Mouse (Mus musculus) stomach, embryonic 16.5 days (tissue): Measurements from ENCODE around the gene Mgat4c. TPM values are rescaled to one million over a fixed set of nuclear protein-coding genes. Genes with fewer than 3 reads are reported as not detected.

Source experiments
- ATAC-seq: fragments of 200-750 bp; cut with Nextera tagmentation; 2 replicates; pipeline ENCODE4 v1.8.0; 2017; ENCODE audit warnings: moderate number of reproducible peaks, moderate TSS enrichment; ENCODE audit not compliant: insufficient read depth, low FRiP score
- H3K27ac ChIP-seq: fragments of 300-500 bp; sonication (generic); 2 replicates; pipeline ENCODE4 v1.5.1; 2014; ENCODE audit warnings: low read length
- H3K27me3 ChIP-seq: fragments of 300-500 bp; sonication (generic); 2 replicates; pipeline ENCODE4 v1.6.1; 2014; ENCODE audit warnings: low read length, control low read depth, mixed read lengths; ENCODE audit not compliant: control insufficient read depth, insufficient read depth
- H3K36me3 ChIP-seq: fragments of 300-500 bp; sonication (generic); 2 replicates; pipeline ENCODE4 v1.6.1; 2014; ENCODE audit warnings: low read length; ENCODE audit not compliant: control insufficient read depth, insufficient read depth
- H3K4me1 ChIP-seq: fragments of 300-500 bp; sonication (generic); 2 replicates; pipeline ENCODE4 v1.6.1; 2014; ENCODE audit warnings: low read length, control low read depth, mixed read lengths; ENCODE audit not compliant: control insufficient read depth, insufficient read depth
- H3K4me2 ChIP-seq: fragments of 300-500 bp; sonication (generic); 2 replicates; pipeline ENCODE4 v1.6.1; 2014; ENCODE audit warnings: low read depth, low read length, mixed read lengths
- H3K4me3 ChIP-seq: fragments of 300-500 bp; sonication (generic); replicated peaks from 2 replicates; pipeline ENCODE4 v1.5.1; 2014; ENCODE audit warnings: mild to moderate bottlenecking, low read length
- H3K9ac ChIP-seq: fragments of 300-500 bp; sonication (generic); 2 replicates; pipeline ENCODE4 v1.6.1; 2014; ENCODE audit warnings: low read length
- H3K9me3 ChIP-seq: fragments of 300-500 bp; sonication (generic); replicated peaks from 2 replicates; pipeline ENCODE4 v1.6.1; 2016; ENCODE audit warnings: low read length, control low read depth; ENCODE audit not compliant: control insufficient read depth
- WGBS: fragments of 180-500 bp; shearing (Covaris S2); extraction: QIAGEN DNeasy Blood & Tissue Kit; methylation state at CpG from one replicate; pipeline ENCODE4 v1.1.7; 2014; 5-methylcytosine and 5-hydroxymethylcytosine counted together
- polyA plus RNA-seq: library from polyadenylated mRNA; unstranded; fragments of >200 nt; fragmentation: Nextera tagmentation; extraction: Ambion mirVana; gene quantifications from 2 replicates; pipeline ENCODE4 v1.2.1, GENCODE M21; 2015

The Mgat4c gene
- polyA plus RNA-seq, 1 experiment from 2014 or later: 3.0 TPM

- H3K4me1 ChIP-seq: no peaks in the 10 kb centered on the region
- no peak overlapping the region for H3K4me3 ChIP-seq
- H3K4me2 ChIP-seq: no peak overlapping the region
- no peak overlapping the region for H3K27ac ChIP-seq
- H3K36me3 ChIP-seq: no peaks in the 10 kb centered on the region
- no peaks in the 10 kb centered on the region for H3K9me3 ChIP-seq
- no peaks in the 10 kb centered on the region for H3K27me3 ChIP-seq
- WGBS: 75% methylated on average over 1 of the region's 1 CpGs
- no peak for ATAC-seq
- H3K9ac ChIP-seq: no peak overlapping the region
Measured at GRCm38 (mm10) chr10:102191646-102192045, 510.4 kb downstream of the Mgat4c start.

- Histone ChIP-seq H3K9me3 (no peaks in the 10 kb centered on the region), H3K27ac (no peak overlapping the region), H3K4me3 (no peak overlapping the region), H3K4me2 (no peak overlapping the region), H3K27me3 (no peaks in the 10 kb centered on the region), H3K9ac (no peak overlapping the region), H3K4me1 (no peaks in the 10 kb centered on the region), H3K36me3 (no peaks in the 10 kb centered on the region)
- ATAC-seq: no peak
- WGBS: 79% methylated on average over 4 of the region's 4 CpGs
Measured at GRCm38 (mm10) chr10:102196850-102197249, 515.6 kb downstream of the Mgat4c start.

- no peak overlapping the region for H3K4me3 ChIP-seq
- H3K27ac ChIP-seq: no peak overlapping the region
- WGBS: 77% methylated on average over 6 of the region's 6 CpGs
- no peaks in the 10 kb centered on the region for H3K9me3 ChIP-seq
- no peaks in the 10 kb centered on the region for H3K4me1 ChIP-seq
- no peak overlapping the region for H3K4me2 ChIP-seq
- no peak overlapping the region for H3K9ac ChIP-seq
- ATAC-seq: no peak
- no peaks in the 10 kb centered on the region for H3K27me3 ChIP-seq
- H3K36me3 ChIP-seq: no peaks in the 10 kb centered on the region
Measured at GRCm38 (mm10) chr10:102238558-102239211, 557.4 kb downstream of the Mgat4c start.

GRCm38 (mm10) chr10:102243897-102244296, 562.6 kb downstream of the Mgat4c start:
- Histone ChIP-seq H3K4me1 (no peaks in the 10 kb centered on the region), H3K4me3 (no peak overlapping the region), H3K27ac (no peak overlapping the region), H3K9ac (no peak overlapping the region), H3K4me2 (no peak overlapping the region), H3K27me3 (no peaks in the 10 kb centered on the region), H3K36me3 (no peaks in the 10 kb centered on the region), H3K9me3 (no peaks in the 10 kb centered on the region)
- no peak for ATAC-seq

- no peak overlapping the region for H3K9ac ChIP-seq
- ATAC-seq: no peak
- WGBS: 80% methylated on average over 5 of the region's 5 CpGs
Measured at GRCm38 (mm10) chr10:102244601-102245000, 563.3 kb downstream of the Mgat4c start.

GRCm38 (mm10) chr10:102245269-102245668, 564.0 kb downstream of the Mgat4c start:
- Histone ChIP-seq H3K9me3 (no peaks in the 10 kb centered on the region), H3K9ac (no peak overlapping the region), H3K4me2 (no peak overlapping the region), H3K4me3 (no peak overlapping the region), H3K27me3 (no peaks in the 10 kb centered on the region), H3K4me1 (no peaks in the 10 kb centered on the region), H3K36me3 (no peaks in the 10 kb centered on the region), H3K27ac (no peak overlapping the region)
- no peak for ATAC-seq
- 80% methylated on average over 9 of the region's 9 CpGs for WGBS

More at GRCm38 (mm10) chr10:102244601-102245000, 563.3 kb downstream of the Mgat4c start:
- Histone ChIP-seq H3K27ac (no peak overlapping the region), H3K4me3 (no peak overlapping the region), H3K36me3 (no peaks in the 10 kb centered on the region), H3K9me3 (no peaks in the 10 kb centered on the region), H3K4me2 (no peak overlapping the region), H3K4me1 (no peaks in the 10 kb centered on the region), H3K27me3 (no peaks in the 10 kb centered on the region)

- Histone ChIP-seq H3K4me2 (no peak overlapping the region), H3K4me1 (no peaks in the 10 kb centered on the region), H3K27ac (no peak overlapping the region), H3K9ac (no peak overlapping the region), H3K27me3 (no peaks in the 10 kb centered on the region), H3K9me3 (no peaks in the 10 kb centered on the region), H3K4me3 (no peak overlapping the region), H3K36me3 (no peaks in the 10 kb centered on the region)
- WGBS: 76% methylated on average over 5 of the region's 5 CpGs
- ATAC-seq: no peak
Measured at GRCm38 (mm10) chr10:102308892-102309479, 627.7 kb downstream of the Mgat4c start.

- Histone ChIP-seq H3K36me3 (no peaks in the 10 kb centered on the region), H3K4me2 (no peak overlapping the region), H3K4me3 (no peak overlapping the region), H3K27me3 (no peaks in the 10 kb centered on the region), H3K9ac (no peak overlapping the region), H3K27ac (no peak overlapping the region), H3K9me3 (no peaks in the 10 kb centered on the region), H3K4me1 (no peaks in the 10 kb centered on the region)
- ATAC-seq: no peak
- 62% methylated on average over 5 of the region's 5 CpGs for WGBS
Measured at GRCm38 (mm10) chr10:102365685-102366381, 684.5 kb downstream of the Mgat4c start.

GRCm38 (mm10) chr10:102370576-102370975, 689.3 kb downstream of the Mgat4c start:
- Histone ChIP-seq H3K9me3 (no peaks in the 10 kb centered on the region), H3K27ac (no peak overlapping the region), H3K36me3 (no peaks in the 10 kb centered on the region), H3K4me2 (no peak overlapping the region), H3K4me1 (no peaks in the 10 kb centered on the region), H3K4me3 (no peak overlapping the region), H3K9ac (no peak overlapping the region), H3K27me3 (no peaks in the 10 kb centered on the region)
- no peak for ATAC-seq
- WGBS: 83% methylated on average over 1 of the region's 1 CpGs
